Mouse (Mus musculus): ENCODE results near the gene Ralgps1. TPM values are rescaled to one million over a fixed set of nuclear protein-coding genes. Genes with fewer than 3 reads are reported as not detected.

The Ralgps1 gene
- polyA plus RNA-seq, 1 experiment from 2014 or later = 2.8 TPM

- Histone ChIP-seq H3K27ac (peak overlapping the region; percentile 90), H3K9ac (no peak overlapping the region), H3K27me3 (peaks cover 7% of the 10 kb centered on the region; the same call in 1 of the 2 replicates), H3K4me2 (no peak overlapping the region), H3K4me3 (no peak overlapping the region), H3K4me1 (peaks cover 51% of the 10 kb centered on the region), H3K36me3 (no peaks in the 10 kb centered on the region), H3K9me3 (no peaks in the 10 kb centered on the region)
- 78% methylated on average over 7 of the region's 7 CpGs for WGBS
- no peak for ATAC-seq (ENCODE audit: insufficient number of reproducible peaks, low FRiP score, low TSS enrichment, low read depth)
Measured at GRCm38 (mm10) chr2:33159593-33159992, 211.7 kb downstream of the Ralgps1 start.

GRCm38 (mm10) chr2:33158895-33159294, 212.4 kb downstream of the Ralgps1 start:
- Histone ChIP-seq H3K4me1 (peaks cover 44% of the 10 kb centered on the region), H3K9ac (no peak overlapping the region), H3K4me2 (no peak overlapping the region), H3K27me3 (peaks cover 3% of the 10 kb centered on the region; the same call in 1 of the 2 replicates), H3K36me3 (no peaks in the 10 kb centered on the region), H3K27ac (no peak overlapping the region), H3K4me3 (no peak overlapping the region), H3K9me3 (no peaks in the 10 kb centered on the region)
- 76% methylated on average over 6 of the region's 6 CpGs for WGBS
- no peak for ATAC-seq (ENCODE audit: insufficient number of reproducible peaks, low FRiP score, low TSS enrichment, low read depth)

GRCm38 (mm10) chr2:33156283-33156781, 215.0 kb downstream of the Ralgps1 start:
- Histone ChIP-seq H3K4me2 (no peak overlapping the region), H3K27me3 (no peaks in the 10 kb centered on the region), H3K4me1 (peaks cover 31% of the 10 kb centered on the region), H3K27ac (no peak overlapping the region), H3K9ac (no peak overlapping the region), H3K9me3 (no peaks in the 10 kb centered on the region), H3K4me3 (no peak overlapping the region), H3K36me3 (no peaks in the 10 kb centered on the region)
- no peak for ATAC-seq (ENCODE audit: insufficient number of reproducible peaks, low FRiP score, low TSS enrichment, low read depth)
- 76% methylated on average over 5 of the region's 5 CpGs for WGBS

- 22% methylated on average over 5 of the region's 5 CpGs for WGBS
- no peaks in the 10 kb centered on the region for H3K36me3 ChIP-seq
- no peak overlapping the region for H3K27ac ChIP-seq
- no peaks in the 10 kb centered on the region for H3K27me3 ChIP-seq
- H3K4me1 ChIP-seq = peaks cover 17% of the 10 kb centered on the region
- H3K9ac ChIP-seq = no peak overlapping the region
- no peak for ATAC-seq (ENCODE audit: insufficient number of reproducible peaks, low FRiP score, low TSS enrichment, low read depth)
- no peak overlapping the region for H3K4me3 ChIP-seq
- no peak overlapping the region for H3K4me2 ChIP-seq
- no peaks in the 10 kb centered on the region for H3K9me3 ChIP-seq
Measured at GRCm38 (mm10) chr2:33154751-33155372, 216.4 kb downstream of the Ralgps1 start.

- ATAC-seq (ENCODE audit: insufficient number of reproducible peaks, low FRiP score, low TSS enrichment, low read depth) = no peak
- Histone ChIP-seq H3K4me3 (no peak overlapping the region), H3K9ac (no peak overlapping the region), H3K36me3 (no peaks in the 10 kb centered on the region), H3K4me1 (no peaks in the 10 kb centered on the region), H3K27ac (no peak overlapping the region), H3K9me3 (no peaks in the 10 kb centered on the region), H3K4me2 (no peak overlapping the region), H3K27me3 (no peaks in the 10 kb centered on the region)
- WGBS = 75% methylated on average over 4 of the region's 4 CpGs
Measured at GRCm38 (mm10) chr2:33146994-33147393, 224.3 kb downstream of the Ralgps1 start.

GRCm38 (mm10) chr2:33143292-33143691, 228.0 kb downstream of the Ralgps1 start:
- Histone ChIP-seq H3K9me3 (no peaks in the 10 kb centered on the region), H3K27me3 (no peaks in the 10 kb centered on the region), H3K4me2 (no peak overlapping the region), H3K4me1 (no peaks in the 10 kb centered on the region), H3K9ac (no peak overlapping the region), H3K36me3 (no peaks in the 10 kb centered on the region), H3K27ac (no peak overlapping the region), H3K4me3 (no peak overlapping the region)
- 85% methylated on average over 2 of the region's 2 CpGs for WGBS
- ATAC-seq (ENCODE audit: insufficient number of reproducible peaks, low FRiP score, low TSS enrichment, low read depth) = no peak

- WGBS = 81% methylated on average over 2 of the region's 2 CpGs
- Histone ChIP-seq H3K27ac (no peak overlapping the region), H3K4me3 (no peak overlapping the region), H3K36me3 (no peaks in the 10 kb centered on the region), H3K4me2 (no peak overlapping the region), H3K9me3 (no peaks in the 10 kb centered on the region), H3K9ac (no peak overlapping the region), H3K27me3 (peaks cover 5% of the 10 kb centered on the region; the same call in 1 of the 2 replicates), H3K4me1 (no peaks in the 10 kb centered on the region)
- no peak for ATAC-seq (ENCODE audit: insufficient number of reproducible peaks, low FRiP score, low TSS enrichment, low read depth)
Measured at GRCm38 (mm10) chr2:33138491-33138890, 232.8 kb downstream of the Ralgps1 start.

GRCm38 (mm10) chr2:33137731-33138130, 233.6 kb downstream of the Ralgps1 start:
- H3K4me2 ChIP-seq = no peak overlapping the region
- 86% methylated on average over 4 of the region's 4 CpGs for WGBS

GRCm38 (mm10) chr2:33137244-33137643, 234.0 kb downstream of the Ralgps1 start:
- Histone ChIP-seq H3K9me3 (no peaks in the 10 kb centered on the region), H3K27me3 (peaks cover 15% of the 10 kb centered on the region), H3K4me3 (no peak overlapping the region), H3K36me3 (no peaks in the 10 kb centered on the region), H3K9ac (no peak overlapping the region), H3K4me1 (0 out of 2 replicates have a peak, but pooled peaks cover 1% of the 10 kb centered on the region), H3K4me2 (no peak overlapping the region), H3K27ac (no peak overlapping the region)
- 87% methylated on average over 9 of the region's 9 CpGs for WGBS
- no peak for ATAC-seq (ENCODE audit: insufficient number of reproducible peaks, low FRiP score, low TSS enrichment, low read depth)

More at GRCm38 (mm10) chr2:33137731-33138130, 233.6 kb downstream of the Ralgps1 start:
- Histone ChIP-seq H3K27me3 (peaks cover 10% of the 10 kb centered on the region; the same call in 1 of the 2 replicates), H3K4me1 (no peaks in the 10 kb centered on the region), H3K27ac (no peak overlapping the region), H3K4me3 (no peak overlapping the region), H3K9ac (no peak overlapping the region), H3K36me3 (no peaks in the 10 kb centered on the region), H3K9me3 (no peaks in the 10 kb centered on the region)
- ATAC-seq (ENCODE audit: insufficient number of reproducible peaks, low FRiP score, low TSS enrichment, low read depth) = no peak

GRCm38 (mm10) chr2:33136366-33136765, 234.9 kb downstream of the Ralgps1 start:
- no peak overlapping the region for H3K4me3 ChIP-seq
- H3K4me2 ChIP-seq = no peak overlapping the region
- no peaks in the 10 kb centered on the region for H3K36me3 ChIP-seq
- no peak overlapping the region for H3K9ac ChIP-seq
- H3K27ac ChIP-seq = no peak overlapping the region
- WGBS = 87% methylated on average over 6 of the region's 6 CpGs
- no peak for ATAC-seq (ENCODE audit: insufficient number of reproducible peaks, low FRiP score, low TSS enrichment, low read depth)
- H3K9me3 ChIP-seq = no peaks in the 10 kb centered on the region
- peaks cover 23% of the 10 kb centered on the region for H3K27me3 ChIP-seq
- H3K4me1 ChIP-seq = peaks cover 8% of the 10 kb centered on the region

- Histone ChIP-seq H3K9me3 (no peaks in the 10 kb centered on the region), H3K4me1 (peaks cover 12% of the 10 kb centered on the region), H3K27ac (no peak overlapping the region), H3K36me3 (no peaks in the 10 kb centered on the region), H3K4me2 (no peak overlapping the region), H3K4me3 (no peak overlapping the region), H3K27me3 (peaks cover 23% of the 10 kb centered on the region), H3K9ac (no peak overlapping the region)
- 70% methylated on average over 7 of the region's 7 CpGs for WGBS
- ATAC-seq (ENCODE audit: insufficient number of reproducible peaks, low FRiP score, low TSS enrichment, low read depth) = no peak
Measured at GRCm38 (mm10) chr2:33134766-33135490, 236.4 kb downstream of the Ralgps1 start.

GRCm38 (mm10) chr2:33132306-33132705, 239.0 kb downstream of the Ralgps1 start:
- Histone ChIP-seq H3K4me1 (peaks cover 21% of the 10 kb centered on the region), H3K4me2 (no peak overlapping the region), H3K4me3 (no peak overlapping the region), H3K36me3 (no peaks in the 10 kb centered on the region), H3K9me3 (no peaks in the 10 kb centered on the region), H3K9ac (no peak overlapping the region), H3K27ac (no peak overlapping the region), H3K27me3 (peaks cover 23% of the 10 kb centered on the region)
- ATAC-seq (ENCODE audit: insufficient number of reproducible peaks, low FRiP score, low TSS enrichment, low read depth) = no peak
- WGBS = 4% methylated on average over 7 of the region's 7 CpGs
